Mouse (Mus musculus): ENCODE results near the gene Ms4a7. TPM values are rescaled to one million over a fixed set of nuclear protein-coding genes. Genes with fewer than 3 reads are reported as not detected.

Ms4a7 gene
- total RNA-seq, 2 experiments from 2014 or later, result 1.3 to 1.8 TPM

Other genes with a start within 250 kb of the Ms4a7 start
- gene 1700017D01Rik, start 205.3 kb downstream of the Ms4a7 start, total RNA-seq (2021), result under 1 TPM; 0.19 to 0.29 TPM
- not detected for gene 1700025F22Rik, start 170.8 kb downstream of the Ms4a7 start, total RNA-seq (2021)
- not detected for gene Ms4a13, start 139.4 kb downstream of the Ms4a7 start, total RNA-seq (2021)
- gene Ms4a12, start 103.7 kb downstream of the Ms4a7 start, total RNA-seq (2021), result not detected
- gene Ms4a1, start 69.9 kb downstream of the Ms4a7 start, total RNA-seq (2021), result under 1 TPM; 0.12 to 0.56 TPM
- gene Ms4a5, start 52.3 kb downstream of the Ms4a7 start, total RNA-seq (2021), result not detected
- gene Ms4a14, start 21.7 kb downstream of the Ms4a7 start, total RNA-seq (2021), result under 1 TPM; 0.12 to 0.25 TPM
- 1 to 10 TPM; 4.0 to 6.0 TPM for gene Ms4a4a, start 39.4 kb upstream of the Ms4a7 start, total RNA-seq (2021)
- gene Ms4a4c, start 68.6 kb upstream of the Ms4a7 start, total RNA-seq (2021), result not detected
- not detected for gene Ms4a4b, start 107.4 kb upstream of the Ms4a7 start, total RNA-seq (2021)
- 1 to 10 TPM; 4.2 to 5.0 TPM for gene Ms4a6c, start 133.2 kb upstream of the Ms4a7 start, total RNA-seq (2021)
- gene Gm8369, start 149.8 kb upstream of the Ms4a7 start, total RNA-seq (2021), result under 1 TPM in 1 of 2 experiments, not detected in 1; 0.19 TPM
- gene Ms4a6b, start 180.4 kb upstream of the Ms4a7 start, total RNA-seq (2021), result 1 to 10 TPM; 1.8 to 4.2 TPM
- gene Ms4a4d, start 200.7 kb upstream of the Ms4a7 start, total RNA-seq (2021), result 1 to 10 TPM; 2.7 to 2.8 TPM

Data from gastrocnemius, postnatal 10 days (tissue).